Mouse (Mus musculus) megakaryocyte, adult 5-6 weeks (primary cell): ENCODE data around the gene Slit2. TPM values are rescaled to one million over a fixed set of nuclear protein-coding genes. Genes with fewer than 3 reads are reported as not detected.

Source experiments
- ATAC-seq: 2 replicates; pipeline ENCODE4 v1.8.0; 2016; ENCODE audit warnings: mild to moderate bottlenecking, inconsistent platforms; ENCODE audit not compliant: poor library complexity, severe bottlenecking
- total RNA-seq, 2 experiments: library from RNA; stranded (forward) in 1 of 2; stranded (reverse) in 1 of 2; fragments of 153-499, 151-499 nt in 1 of 2; fragments of 221-1000, 200-1000 nt in 1 of 2; gene quantifications; 2 replicates each; pipeline versions ENCODE4 v1.2.3 to v1.2.4; 2015 to 2017

Slit2 gene
- total RNA-seq, 2 experiments from 2014 or later: under 0.01 TPM; not detected in 1

GRCm38 (mm10) chr5:48050637-48051314, 67.8 kb downstream of the Slit2 start:
- no peak for ATAC-seq

DNA sequence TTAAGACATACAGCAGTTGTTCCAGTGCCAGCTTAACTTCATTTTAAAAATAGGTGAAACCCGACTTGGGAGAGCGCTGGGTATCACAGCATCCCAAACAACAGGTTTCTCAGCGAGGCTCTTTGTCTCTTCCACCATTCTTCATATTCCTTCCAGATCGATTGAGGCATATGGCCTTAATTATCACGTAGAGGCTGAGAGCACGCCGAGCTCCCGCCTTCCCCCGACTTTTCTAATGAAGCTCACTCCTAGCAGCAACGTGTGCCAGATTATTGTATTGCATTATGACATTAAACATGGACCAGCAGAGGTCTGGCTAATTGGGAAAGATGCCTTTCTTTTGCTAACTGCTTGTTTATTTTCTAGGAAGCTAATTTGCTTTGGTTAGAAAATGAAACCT, 75.7 kb downstream of the Slit2 start:
- no peak for ATAC-seq

- no peak for ATAC-seq
These were observed 77.8 kb downstream of the Slit2 start for GRCm38 (mm10) chr5:48060715-48061114.

GRCm38 (mm10) chr5:48078730-48079129, 95.8 kb downstream of the Slit2 start:
- no peak for ATAC-seq

DNA sequence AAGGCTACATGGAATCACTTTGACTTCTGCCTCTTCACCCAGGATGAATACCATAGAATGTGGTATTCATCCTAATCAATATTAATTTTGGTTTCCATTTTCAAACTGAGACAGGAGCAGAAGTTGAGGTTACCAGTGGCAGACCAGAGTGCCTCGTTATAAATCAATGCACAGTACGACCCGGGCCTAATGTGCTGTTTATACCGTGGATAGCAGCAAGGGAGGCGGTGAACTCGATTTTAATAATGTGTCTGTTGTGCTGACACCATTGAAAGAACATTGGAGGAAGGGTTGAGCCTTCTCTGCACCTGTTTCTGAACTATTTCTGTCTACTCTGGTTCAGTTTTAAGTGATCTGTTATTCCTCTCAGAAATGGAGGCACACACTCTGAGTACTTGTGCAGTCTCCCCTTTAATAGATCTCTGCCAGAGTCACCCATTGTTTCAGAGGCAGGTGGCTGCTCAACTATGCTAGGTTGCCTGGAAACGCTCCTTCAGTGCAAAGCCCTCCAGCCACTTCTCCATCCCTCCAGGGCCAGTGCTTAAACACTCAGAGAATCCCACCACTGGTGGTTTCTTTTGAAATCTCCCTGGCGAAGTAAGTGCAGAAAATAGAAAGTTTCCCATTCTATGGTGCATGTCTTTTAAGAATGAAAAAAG, 98.4 kb downstream of the Slit2 start:
- no peak for ATAC-seq

- ATAC-seq: no peak
These were observed 130.5 kb downstream of the Slit2 start for GRCm38 (mm10) chr5:48113400-48113799.

- no peak for ATAC-seq
These were observed 132.1 kb downstream of the Slit2 start for GRCm38 (mm10) chr5:48114969-48115537.

GRCm38 (mm10) chr5:48122651-48123050, 139.7 kb downstream of the Slit2 start:
- no peak for ATAC-seq

DNA sequence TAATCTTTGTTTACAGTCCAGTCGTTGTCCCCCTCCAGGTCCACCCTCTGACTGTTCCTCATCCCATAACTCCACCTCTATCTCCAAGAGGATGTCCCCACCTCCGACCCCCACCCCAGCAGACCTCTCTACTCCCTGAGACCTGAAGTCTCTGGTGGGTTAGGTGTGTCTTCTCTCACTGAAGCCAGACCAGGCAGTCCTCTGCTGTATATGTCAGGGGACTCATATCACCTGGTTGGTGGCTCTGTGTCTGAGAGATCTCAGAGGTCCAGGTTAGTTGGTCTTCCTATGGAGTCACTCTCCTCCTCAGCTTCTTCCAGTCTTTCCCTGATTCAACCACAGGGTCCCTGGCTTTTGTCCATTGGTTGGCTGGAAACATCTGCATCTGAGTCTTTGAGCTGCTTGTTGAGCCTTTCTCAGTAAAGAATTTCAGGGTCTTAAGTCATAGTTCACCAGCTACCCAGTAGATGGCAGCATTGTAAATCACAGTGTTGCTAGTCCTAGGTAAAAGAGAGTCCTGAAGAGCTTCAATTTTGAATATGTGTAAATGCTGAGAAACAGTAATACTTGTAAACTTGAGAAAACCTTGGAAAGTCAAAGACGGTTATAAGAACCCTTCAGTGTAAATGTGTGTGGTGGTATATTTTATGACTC, 143.0 kb downstream of the Slit2 start:
- ATAC-seq: 0 out of 2 replicates have a peak, but pooled peaks have one; percentile 30

- ATAC-seq: no peak
These were observed 147.0 kb downstream of the Slit2 start for GRCm38 (mm10) chr5:48129981-48130380.

GRCm38 (mm10) chr5:48136571-48136970, 153.6 kb downstream of the Slit2 start:
- no peak for ATAC-seq

- no peak for ATAC-seq
These were observed 156.0 kb downstream of the Slit2 start for GRCm38 (mm10) chr5:48138849-48139487.

DNA sequence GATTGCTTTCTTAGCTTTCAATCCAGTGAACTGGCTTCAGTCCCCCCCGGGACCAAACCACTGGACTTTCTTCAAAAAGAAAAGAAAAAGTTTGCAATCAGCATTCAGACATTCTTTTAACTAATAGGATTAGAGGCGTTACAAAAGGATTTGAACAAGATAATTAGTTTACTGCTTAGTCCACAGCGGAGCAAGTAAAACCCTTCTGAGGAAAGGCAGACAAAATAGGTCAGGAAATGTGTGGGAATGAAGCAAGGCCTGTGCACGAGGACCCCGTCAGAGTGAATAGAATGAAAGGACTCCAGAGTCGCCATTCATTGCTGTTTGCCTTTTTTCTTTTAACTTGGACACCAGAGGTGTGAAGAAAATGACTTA, 156.5 kb downstream of the Slit2 start:
- ATAC-seq: no peak

GRCm38 (mm10) chr5:48146082-48146481, 163.1 kb downstream of the Slit2 start:
- ATAC-seq: no peak

- no peak for ATAC-seq
These were observed 177.9 kb downstream of the Slit2 start for GRCm38 (mm10) chr5:48160829-48161228.

GRCm38 (mm10) chr5:48181646-48182302, 198.8 kb downstream of the Slit2 start:
- ATAC-seq: no peak

- ATAC-seq: no peak
These were observed 201.4 kb downstream of the Slit2 start for GRCm38 (mm10) chr5:48184358-48184757.

GRCm38 (mm10) chr5:48187819-48188218, 204.9 kb downstream of the Slit2 start:
- ATAC-seq: no peak

DNA sequence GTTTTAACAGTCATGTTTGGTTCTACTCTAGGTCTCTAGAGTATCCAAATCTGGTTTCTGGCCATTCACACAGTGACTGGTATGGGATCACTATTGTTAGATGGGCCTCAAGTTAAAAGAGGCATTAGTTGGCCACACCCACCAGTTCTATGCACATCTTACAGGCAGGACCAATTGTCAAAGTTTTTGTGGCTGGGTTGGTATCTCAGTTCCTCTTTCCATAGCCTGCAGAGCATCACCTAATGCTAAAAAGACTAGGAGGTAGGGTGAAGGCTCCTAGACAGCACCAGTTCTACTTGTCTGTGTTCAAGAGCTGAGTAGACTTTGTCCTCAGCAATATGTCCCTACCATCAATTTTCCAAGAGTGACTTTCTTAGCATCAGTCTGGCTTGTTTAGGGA, 216.4 kb downstream of the Slit2 start:
- no peak for ATAC-seq

GRCm38 (mm10) chr5:48215248-48215647, 232.3 kb downstream of the Slit2 start:
- no peak for ATAC-seq
